Mouse (Mus musculus) fat pad, adult 2 months (tissue): Measurements from ENCODE around the gene Slc46a1.

Source experiments
- DNase-seq: peaks from one replicate; pipeline ENCODE4 v3.0.0-alpha.2; 2011; ENCODE audit warnings: low read depth, low spot score; ENCODE audit errors: extremely low read depth

The Slc46a1 gene

GRCm38 (mm10) chr11:78500623-78501202 is 35.2 kb downstream of the Slc46a1 start:
- no peak for DNase-seq

GRCm38 (mm10) chr11:78501529-78501928 is 36.0 kb downstream of the Slc46a1 start:
- DNase-seq, result no peak

- no peak for DNase-seq
These were observed 37.6 kb downstream of the Slc46a1 start, which contains the start of gene Sebox for GRCm38 (mm10) chr11:78502909-78503650. Gene Sebox, plus strand, starts transcription at chr11:78503447.

- DNase-seq, result no peak
These were observed 39.9 kb downstream of the Slc46a1 start for GRCm38 (mm10) chr11:78505430-78505829.

- no peak for DNase-seq
These were observed 43.7 kb downstream of the Slc46a1 start for GRCm38 (mm10) chr11:78509148-78509547.

- no peak for DNase-seq
These were observed 46.8 kb downstream of the Slc46a1 start, which contains the start of the genes Tmem199 and Poldip2 for GRCm38 (mm10) chr11:78512025-78512957. Gene Tmem199, minus strand, starts transcription at chr11:78512172. Gene Poldip2, plus strand, starts transcription at chr11:78512193.

GRCm38 (mm10) chr11:78513106-78513790 is 47.8 kb downstream of the Slc46a1 start:
- DNase-seq, result no peak

GRCm38 (mm10) chr11:78515549-78516325 is 50.2 kb downstream of the Slc46a1 start:
- no peak for DNase-seq

- no peak for DNase-seq
These were observed 53.4 kb downstream of the Slc46a1 start for GRCm38 (mm10) chr11:78518931-78519330.
